Mouse (Mus musculus) thymus, postnatal 4 days (tissue): ENCODE results near the gene Myrf.
A peak's percentile ranks its signal among the peaks of the same experiment; 100 is the strongest.

Experiments
- DNase-seq: peaks from one replicate; pipeline ENCODE4 v3.0.0; 2021

Gene Myrf

GRCm38 (mm10) chr19:10240654-10241305, at the start of gene Myrf:
TSS of gene Myrf (minus strand) at chr19:10240748.
- peak; percentile 86 for DNase-seq

GRCm38 (mm10) chr19:10289609-10290150, 49.1 kb upstream of the Myrf start:
- no peak for DNase-seq

GRCm38 (mm10) chr19:10288125-10289040, 47.8 kb upstream of the Myrf start:
- DNase-seq = no peak

GRCm38 (mm10) chr19:10286458-10286872, 45.9 kb upstream of the Myrf start:
- no peak for DNase-seq

- no peak for DNase-seq
Measured at GRCm38 (mm10) chr19:10280771-10281540, 40.4 kb upstream of the Myrf start.

GRCm38 (mm10) chr19:10279668-10280067, 39.1 kb upstream of the Myrf start:
- DNase-seq = no peak

GRCm38 (mm10) chr19:10278669-10279324, 38.2 kb upstream of the Myrf start:
- DNase-seq = no peak

- no peak for DNase-seq
Measured at GRCm38 (mm10) chr19:10277759-10278158, 37.2 kb upstream of the Myrf start.

- DNase-seq = no peak
Measured at GRCm38 (mm10) chr19:10277331-10277730, 36.8 kb upstream of the Myrf start.

GRCm38 (mm10) chr19:10276483-10277144, 36.1 kb upstream of the Myrf start:
- DNase-seq = no peak

GRCm38 (mm10) chr19:10274056-10274455, 33.5 kb upstream of the Myrf start:
- no peak for DNase-seq

GRCm38 (mm10) chr19:10272746-10273145, 32.2 kb upstream of the Myrf start:
- DNase-seq = peak; percentile 77

- no peak for DNase-seq
Measured at GRCm38 (mm10) chr19:10271592-10271991, 31.0 kb upstream of the Myrf start.

- no peak for DNase-seq
Measured at GRCm38 (mm10) chr19:10270356-10270755, 29.8 kb upstream of the Myrf start.

GRCm38 (mm10) chr19:10268851-10269250, 28.3 kb upstream of the Myrf start:
- DNase-seq = no peak

GRCm38 (mm10) chr19:10267953-10268352, 27.4 kb upstream of the Myrf start:
- DNase-seq = no peak

- DNase-seq = no peak
Measured at GRCm38 (mm10) chr19:10267057-10267456, 26.5 kb upstream of the Myrf start.

GRCm38 (mm10) chr19:10266196-10266850, 25.8 kb upstream of the Myrf start:
- DNase-seq = peak; percentile 71

- DNase-seq = no peak
Measured at GRCm38 (mm10) chr19:10261369-10261768, 20.8 kb upstream of the Myrf start.

GRCm38 (mm10) chr19:10258279-10259011, 17.9 kb upstream of the Myrf start:
- peak; percentile 87 for DNase-seq

GRCm38 (mm10) chr19:10248128-10248527, 7.6 kb upstream of the Myrf start:
- DNase-seq = no peak
